Mouse (Mus musculus) spleen, postnatal 10 days (tissue): Measurements from ENCODE around the gene Traf4.
"Not testable (repeated sequence)": the region's sequence is repeated elsewhere in the genome, so short reads cannot be mapped to it uniquely, and the experiment has no call there.

ENCODE experiments used
- DNase-seq, 2 experiments: peaks; one replicate each; pipeline ENCODE4 v3.0.0; 2021 to 2022; ENCODE audit warnings: low spot score in 2 of 2

Traf4 gene

GRCm38 (mm10) chr11:78143520-78143919 is 21.9 kb downstream of the Traf4 start:
- DNase-seq = no peak

DNA sequence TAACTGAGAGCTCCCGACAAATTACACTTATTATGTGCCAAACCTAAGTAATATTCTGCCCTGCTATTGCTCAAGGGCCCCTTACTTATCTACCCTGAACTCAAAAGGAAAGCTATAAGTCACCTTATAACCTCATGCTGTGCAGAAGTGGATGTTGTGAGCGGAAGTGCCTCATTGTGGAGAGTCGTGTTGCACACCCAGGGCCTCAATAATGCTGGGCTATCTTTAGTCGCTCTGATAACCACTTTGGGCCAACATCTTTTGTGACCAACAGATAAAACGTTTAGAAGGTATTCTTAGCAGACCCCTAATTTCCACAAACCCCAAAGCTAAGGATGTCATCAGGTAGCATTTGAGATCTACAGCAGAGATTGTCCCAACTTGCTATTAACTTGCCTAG is 24.7 kb downstream of the Traf4 start:
- DNase-seq = no peak

- DNase-seq = no peak
Observed at GRCm38 (mm10) chr11:78138023-78138422, 27.4 kb downstream of the Traf4 start.

- DNase-seq = no peak
Observed at GRCm38 (mm10) chr11:78137584-78137983, 27.8 kb downstream of the Traf4 start.

GRCm38 (mm10) chr11:78136132-78136531 is 29.3 kb downstream of the Traf4 start:
- DNase-seq = no peak

DNA sequence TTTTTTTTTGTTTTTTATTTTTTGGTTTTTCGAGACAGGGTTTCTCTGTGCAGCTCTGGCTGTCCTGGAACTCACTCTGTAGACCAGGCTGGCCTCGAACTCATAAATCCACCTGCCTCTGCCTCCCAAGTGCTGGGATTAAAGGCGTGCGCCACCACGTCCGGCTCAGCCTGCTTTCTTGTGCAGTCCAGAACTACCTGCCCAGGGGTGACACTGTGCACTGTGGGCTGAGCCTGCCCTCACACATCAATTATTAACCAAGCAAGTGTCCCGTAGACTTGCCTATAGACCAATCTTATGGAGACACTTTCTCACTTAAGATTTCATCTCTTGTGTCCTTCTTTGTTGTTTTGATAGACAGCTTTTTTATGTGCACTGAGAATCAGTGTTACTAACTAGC is 30.1 kb downstream of the Traf4 start:
- DNase-seq = not testable (repeated sequence)

DNA sequence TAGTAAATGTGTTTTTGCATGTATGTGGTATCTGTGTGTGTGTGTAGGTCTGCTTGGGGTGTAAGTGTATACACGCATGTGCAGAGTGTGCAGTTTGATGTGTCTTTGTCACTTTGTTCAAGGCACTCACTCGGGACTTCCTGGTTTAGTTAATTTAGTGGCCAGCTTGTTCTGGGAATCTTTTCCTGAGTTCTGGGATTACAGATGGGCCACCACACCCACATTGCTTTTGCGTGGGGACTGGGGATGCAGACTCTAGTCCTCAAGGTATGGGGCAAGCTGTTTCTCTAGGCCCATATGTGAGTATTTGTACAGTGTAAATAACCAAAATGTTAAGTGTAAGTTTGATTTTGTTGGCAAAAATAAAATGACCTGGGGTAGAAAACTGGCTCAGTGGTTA is 31.0 kb downstream of the Traf4 start:
- no peak for DNase-seq

DNA sequence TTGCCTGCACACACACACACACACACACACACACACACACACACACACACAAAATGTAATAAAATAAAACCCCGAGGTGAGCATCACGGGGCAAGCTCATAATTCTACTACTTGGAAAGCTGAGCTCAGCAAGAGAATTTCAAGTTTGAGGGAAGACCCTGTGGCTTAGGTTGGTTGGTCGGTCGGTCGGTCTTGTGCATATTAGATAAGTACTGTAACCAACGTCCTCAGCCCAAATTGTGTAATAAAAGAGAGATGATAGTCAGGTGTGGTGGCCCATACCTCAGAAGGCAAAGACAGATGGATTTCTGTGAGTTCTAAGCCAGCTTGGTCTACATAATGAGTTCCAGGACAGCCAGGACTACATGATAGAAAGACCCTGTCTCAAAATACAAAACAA is 31.5 kb downstream of the Traf4 start:
- DNase-seq = no peak

GRCm38 (mm10) chr11:78129458-78129857 is 35.9 kb downstream of the Traf4 start:
- DNase-seq = no peak

DNA sequence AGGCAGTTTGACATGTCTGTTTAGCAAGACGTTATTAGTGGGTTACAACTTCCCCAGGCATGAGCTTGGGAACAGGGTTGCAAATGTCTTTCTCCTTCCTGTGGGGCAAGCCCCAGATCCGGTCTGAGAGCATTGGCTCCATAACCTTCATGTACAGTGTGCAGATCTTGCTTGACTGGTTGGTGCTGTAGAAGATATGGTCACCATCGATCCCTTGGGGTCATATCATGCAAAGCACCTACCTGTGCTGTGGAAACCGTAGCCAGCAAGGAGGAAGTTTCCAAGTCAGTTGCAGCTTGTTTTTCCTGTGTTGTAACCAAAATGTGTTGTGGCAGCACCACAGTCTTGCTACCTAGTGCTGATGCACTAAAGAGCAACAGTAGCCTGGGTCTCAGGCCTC is 38.6 kb downstream of the Traf4 start:
- no peak for DNase-seq

DNA sequence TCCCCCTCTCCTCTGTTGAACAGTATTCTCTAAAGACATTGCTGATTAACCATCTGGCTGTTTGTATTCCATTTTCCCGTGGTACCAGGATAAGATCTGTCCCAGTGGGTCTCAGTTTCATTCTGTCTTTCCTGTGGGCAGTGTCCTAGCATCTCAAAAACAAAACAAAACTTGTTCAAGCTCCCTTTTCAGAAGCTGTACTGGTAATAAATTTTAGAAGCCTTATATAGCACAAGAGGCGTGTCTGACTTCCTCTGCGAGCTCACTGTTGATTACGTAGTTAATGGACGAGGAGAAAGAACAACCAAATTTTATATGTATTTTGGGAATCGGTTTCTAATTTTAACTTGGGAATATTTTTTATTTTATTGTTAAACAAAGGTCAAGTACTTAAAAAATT is 39.7 kb downstream of the Traf4 start:
- no peak for DNase-seq

DNA sequence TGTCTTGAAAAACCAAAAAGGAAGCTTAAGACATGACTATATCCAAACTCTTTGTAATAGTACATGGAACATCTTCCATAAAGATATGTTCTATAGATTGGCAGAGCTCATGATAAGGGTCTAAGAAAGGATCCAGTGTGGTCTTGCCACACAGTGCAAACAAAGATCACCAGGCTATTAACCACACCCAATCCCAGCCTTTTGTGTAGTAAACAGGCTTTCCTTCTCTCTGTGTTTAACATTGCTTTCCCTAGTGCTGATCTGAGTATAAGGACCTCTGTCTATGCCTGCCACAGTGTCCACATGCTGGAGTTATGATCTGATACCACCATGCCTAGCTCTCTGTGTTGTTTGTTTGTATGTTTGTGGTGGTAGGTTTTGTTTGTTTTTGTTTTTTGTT is 41.6 kb downstream of the Traf4 start:
- no peak for DNase-seq

DNA sequence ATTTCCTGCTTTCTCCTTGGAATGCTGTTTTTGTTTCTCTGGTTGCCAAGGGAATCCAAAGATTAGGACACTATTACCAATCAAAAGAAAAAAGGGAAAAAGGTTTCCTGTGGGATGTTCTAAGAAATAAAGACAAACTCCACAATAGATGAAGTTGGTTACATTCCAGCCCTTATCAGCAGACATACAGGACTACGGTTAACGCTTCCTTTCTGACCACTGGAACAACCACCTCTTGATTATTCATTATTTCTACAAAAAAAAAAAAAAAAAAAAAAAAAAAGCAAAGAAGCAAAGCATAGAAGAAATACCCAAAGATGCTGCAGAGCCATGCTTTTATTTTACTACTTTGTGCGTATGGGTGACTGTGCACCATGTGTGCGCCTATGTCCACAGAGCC is 42.6 kb downstream of the Traf4 start:
- no peak for DNase-seq

GRCm38 (mm10) chr11:78121176-78121575 is 44.2 kb downstream of the Traf4 start:
- DNase-seq = no peak

DNA sequence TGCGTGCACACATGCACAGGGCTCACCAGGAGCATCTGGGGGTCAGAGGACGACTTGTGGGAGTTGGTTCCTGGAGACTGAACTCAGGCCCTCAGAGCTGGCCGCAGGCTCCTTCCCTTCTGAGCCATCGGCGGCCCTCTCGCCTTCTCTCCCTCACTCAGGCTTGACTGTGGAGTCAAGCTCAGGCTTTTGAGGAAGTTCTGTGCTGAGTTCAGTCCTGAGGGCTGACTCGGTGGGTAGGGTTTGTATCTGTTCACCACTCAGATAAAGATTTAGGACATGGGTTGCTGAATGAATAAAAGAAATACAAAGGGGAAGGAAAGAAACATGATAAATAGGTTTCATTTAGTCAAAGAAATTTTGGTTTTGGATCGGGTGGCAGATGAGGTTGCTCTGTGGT is 45.5 kb downstream of the Traf4 start:
- no peak for DNase-seq

DNA sequence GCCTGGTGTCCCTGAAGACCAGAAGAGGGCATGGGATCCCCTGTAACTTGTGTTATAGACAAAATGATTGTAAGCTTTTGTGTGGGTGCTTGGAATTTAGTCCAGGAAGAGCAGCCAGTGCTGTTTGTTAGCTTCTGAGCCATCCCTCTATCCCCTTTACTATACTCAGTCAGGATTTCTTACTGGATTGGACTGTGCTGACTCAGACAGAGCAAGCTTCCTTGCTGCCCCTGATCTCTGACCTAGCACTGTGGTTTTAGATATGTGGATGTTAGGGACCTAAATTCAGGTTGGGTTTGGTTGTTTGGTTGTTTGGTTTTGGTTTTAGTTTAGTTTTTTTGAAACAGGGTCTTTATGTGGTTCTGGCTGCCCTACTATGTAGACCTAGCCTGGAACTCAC is 46.9 kb downstream of the Traf4 start:
- DNase-seq = no peak

DNA sequence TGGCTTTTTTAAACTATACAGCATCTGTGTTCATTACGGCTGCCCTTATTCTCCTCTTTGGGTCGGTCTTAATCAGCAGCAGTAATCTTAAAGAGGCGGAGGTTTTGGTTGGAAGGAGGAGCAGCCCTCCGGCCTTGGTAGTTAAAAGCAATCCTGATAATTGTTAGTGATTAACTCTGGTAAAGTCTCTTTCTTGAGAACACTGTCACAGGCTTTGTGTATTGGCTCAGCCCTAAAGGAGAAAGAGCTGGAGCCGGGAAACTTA is 49.3 kb downstream of the Traf4 start:
- no peak for DNase-seq

DNA sequence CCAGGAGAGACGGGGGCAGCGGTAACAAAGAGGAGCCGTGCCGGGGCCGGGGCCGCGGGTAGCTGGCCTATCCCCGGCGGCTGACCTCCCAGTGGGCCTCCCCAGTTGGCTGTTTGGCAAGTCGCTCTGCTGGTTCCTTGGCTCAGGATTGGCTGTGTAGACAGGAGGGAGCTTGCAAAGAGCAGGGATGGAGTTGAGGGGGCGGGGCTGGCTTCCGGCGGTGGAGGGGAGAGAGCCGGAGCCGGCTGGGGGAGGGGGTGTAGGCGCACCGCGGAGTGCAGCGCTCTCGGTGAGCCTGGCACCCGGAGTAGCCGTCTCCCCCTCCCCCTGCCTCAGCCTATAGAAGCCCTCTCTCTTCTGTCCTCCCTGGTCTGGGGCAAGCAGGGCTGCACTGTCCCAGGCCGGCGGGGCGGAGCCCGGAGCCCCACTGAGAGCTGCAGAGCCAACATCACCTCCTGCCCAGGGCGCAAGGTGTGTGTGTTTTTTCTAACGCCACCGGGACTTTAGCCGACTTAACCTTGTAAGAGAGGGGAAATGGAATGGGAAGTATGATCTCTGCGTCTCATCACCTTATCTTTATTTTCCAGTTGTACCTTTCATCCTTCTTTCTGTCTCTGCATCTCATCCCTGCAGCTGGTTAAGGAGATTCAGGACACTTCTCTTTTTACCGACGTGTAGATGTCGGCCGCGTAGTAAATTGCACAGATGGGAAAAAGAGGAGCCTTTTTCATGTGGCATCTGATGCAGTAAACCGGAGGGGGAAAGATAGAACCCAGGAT is 49.8 kb downstream of the Traf4 start:
- peak; percentile 80 to 91 for DNase-seq

GRCm38 (mm10) chr11:78114676-78115366 is 50.6 kb downstream of the Traf4 start:
- DNase-seq = no peak

DNA sequence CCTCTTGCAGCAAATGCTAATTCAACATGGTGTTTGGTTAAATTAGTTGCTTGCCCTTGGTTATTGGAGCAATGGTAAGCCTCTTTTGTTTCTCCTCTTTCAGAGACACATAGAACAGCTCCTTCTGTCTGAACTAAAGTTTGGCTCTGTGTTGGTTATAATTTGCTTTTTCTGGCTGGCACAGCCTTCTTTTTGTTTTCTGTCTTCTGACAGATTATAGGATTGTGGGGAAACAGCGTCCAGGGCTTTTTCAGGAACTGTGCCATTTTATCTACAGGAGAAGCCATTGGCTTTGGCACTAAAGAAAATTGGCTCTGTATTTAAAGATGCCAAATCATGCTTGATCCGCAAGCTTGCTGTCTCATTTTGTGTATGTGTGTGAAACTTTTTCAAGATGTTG is 51.8 kb downstream of the Traf4 start:
- DNase-seq = no peak
